Mouse (Mus musculus) lung, postnatal 14 days (tissue): ENCODE results near the gene 4921530L21Rik.

Experiments
- DNase-seq: peaks from one replicate; pipeline ENCODE4 v3.0.0; 2021

Gene 4921530L21Rik

GRCm38 (mm10) chr14:95880954-95881353 lies at the start of gene 4921530L21Rik:
Gene 4921530L21Rik (plus strand): TSS chr14:95881254.
- no peak for DNase-seq

GRCm38 (mm10) chr14:95833866-95834265 lies 47.2 kb upstream of the 4921530L21Rik start:
- no peak for DNase-seq

- DNase-seq = no peak
Observed at GRCm38 (mm10) chr14:95862981-95863380, 18.1 kb upstream of the 4921530L21Rik start.

- no peak for DNase-seq
Observed at GRCm38 (mm10) chr14:95865676-95866416, 15.2 kb upstream of the 4921530L21Rik start.

- no peak for DNase-seq
Observed at GRCm38 (mm10) chr14:95872020-95872419, 9.0 kb upstream of the 4921530L21Rik start.

GRCm38 (mm10) chr14:95876785-95877510 lies 4.1 kb upstream of the 4921530L21Rik start:
- no peak for DNase-seq

- no peak for DNase-seq
Observed at GRCm38 (mm10) chr14:95877548-95877947, 3.5 kb upstream of the 4921530L21Rik start.

- DNase-seq = no peak
Observed at GRCm38 (mm10) chr14:95899458-95899857, 18.4 kb downstream of the 4921530L21Rik start.

- no peak for DNase-seq
Observed at GRCm38 (mm10) chr14:95904591-95905095, 23.6 kb downstream of the 4921530L21Rik start.

- no peak for DNase-seq
Observed at GRCm38 (mm10) chr14:95913293-95913692, 32.2 kb downstream of the 4921530L21Rik start.

GRCm38 (mm10) chr14:95926742-95927141 lies 45.7 kb downstream of the 4921530L21Rik start:
- DNase-seq = no peak

- DNase-seq = no peak
Observed at GRCm38 (mm10) chr14:95927810-95928785, 47.0 kb downstream of the 4921530L21Rik start.
